ENCODE assay signal across 9 mouse cellular contexts in the genomic region with DNA sequence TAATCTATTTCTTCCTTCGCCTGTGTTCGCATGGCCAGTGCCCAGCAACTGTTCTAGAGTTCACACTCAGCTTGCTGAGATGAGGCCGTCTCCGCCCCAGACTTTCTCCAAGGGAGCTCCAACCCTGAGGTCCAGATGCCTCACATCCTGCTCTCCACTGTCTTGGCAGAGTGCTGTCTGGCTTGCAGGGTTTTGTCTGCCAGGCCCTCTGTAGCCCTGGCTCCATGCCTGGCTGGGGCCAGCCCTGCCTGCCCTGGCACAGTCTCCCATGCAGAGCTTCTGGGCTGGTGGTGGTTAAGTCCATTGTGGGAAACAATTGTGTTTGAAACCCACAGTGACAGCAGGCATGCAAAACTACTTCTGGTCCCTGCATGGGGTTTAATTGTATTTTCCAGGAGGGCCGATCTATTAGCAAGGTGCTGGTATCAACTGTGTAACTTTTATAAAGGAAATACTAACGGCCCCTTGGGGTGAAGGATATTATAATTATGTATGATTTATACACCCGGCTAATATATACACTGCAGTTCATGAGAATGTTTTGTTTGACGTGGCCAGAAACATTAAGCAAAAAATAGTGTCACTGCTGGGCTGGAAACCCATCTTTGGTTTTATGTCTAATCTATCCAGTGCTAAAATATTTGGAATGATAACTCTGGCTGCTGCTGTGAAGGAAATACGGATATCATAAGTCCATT.
A peak's percentile ranks its signal among the peaks of the same experiment; 100 is the strongest.
DNase-seq lines count a peak whose midpoint lies in the region.
"Had no signal": no experiment of that assay in that cellular context is flagged by ENCODE, and none has a peak within 500 bp of the region (broad histone marks: within the 10 kb centered on the region; RNA-seq: fewer than 3 reads in every experiment).

No protein-coding gene starts in this region.

- no peak overlapping the region for H3K4me3 ChIP-seq in limb, embryonic 10.5 days
- H3K4me3 ChIP-seq: midbrain, embryonic 12.5 days had no signal

- H3K9me3 ChIP-seq in limb, embryonic 10.5 days (replicated peaks) = no peaks in the 10 kb centered on the region
- H3K9me3 ChIP-seq: midbrain, embryonic 12.5 days had no signal

- no peaks in the 10 kb centered on the region for H3K4me1 ChIP-seq in limb, embryonic 10.5 days
- H3K4me1 ChIP-seq: midbrain, embryonic 12.5 days had no signal

- DNase-seq in layer of hippocampus, postnatal 36 days = peak; percentile 32 to 33
- no peak for DNase-seq in layer of hippocampus, adult 8-10 months (ENCODE audit: low spot score in 2 of 2)
- peak; percentile 96 for DNase-seq in brain, adult 2 months (ENCODE audit: low read depth, low spot score)
- DNase-seq in fibroblast of lung, adult 2 months (ENCODE audit: low read depth) = peak; percentile 75
- DNase-seq in lung, postnatal 36 days = peak; percentile 2
- DNase-seq in T-cell, adult 2 months (ENCODE audit: low spot score) = no peak
- no peak for DNase-seq in spleen, postnatal 4 days (ENCODE audit: low spot score in 2 of 2)
- no peak for DNase-seq in limb, embryonic 10.5 days (ENCODE audit: low spot score)

- no peaks in the 10 kb centered on the region for H3K36me3 ChIP-seq in limb, embryonic 10.5 days
- H3K36me3 ChIP-seq: midbrain, embryonic 12.5 days had no signal

- H3K27ac ChIP-seq in limb, embryonic 10.5 days = no peak overlapping the region
- H3K27ac ChIP-seq: midbrain, embryonic 12.5 days had no signal

- 93% methylated on average over 9 of the region's 9 CpGs for WGBS in limb, embryonic 10.5 days

- H3K27me3 ChIP-seq in limb, embryonic 10.5 days (ENCODE audit: low read depth, poor library complexity, severe bottlenecking) = no peaks in the 10 kb centered on the region
- H3K27me3 ChIP-seq: midbrain, embryonic 12.5 days had no signal

Comparison
In these comparisons a context has a peak if more than half of its experiments do, and no peak if none do; other contexts are left out.
1. DNase-seq: peak in layer of hippocampus, postnatal 36 days (2 of 2), brain, adult 2 months (single experiment), fibroblast of lung, adult 2 months (single experiment) and lung, postnatal 36 days (single experiment); none in layer of hippocampus, adult 8-10 months (0 of 2), T-cell, adult 2 months (single experiment), spleen, postnatal 4 days (0 of 2) and limb, embryonic 10.5 days (single experiment).